Mouse (Mus musculus): Measurements from ENCODE around the gene Naip1.
"Not testable (repeated sequence)": the region's sequence is repeated elsewhere in the genome, so short reads cannot be mapped to it uniquely, and the experiment has no call there.

Naip1 gene

GRCm38 (mm10) chr13:100402930-100403637, 49.6 kb downstream of the Naip1 start:
- not testable (repeated sequence) for DNase-seq (ENCODE audit: low spot score in 2 of 2)

- DNase-seq (ENCODE audit: low spot score in 2 of 2) = peak in 1 of 2 experiments; percentile 2
Observed at GRCm38 (mm10) chr13:100391021-100391420, 61.6 kb downstream of the Naip1 start.

DNA sequence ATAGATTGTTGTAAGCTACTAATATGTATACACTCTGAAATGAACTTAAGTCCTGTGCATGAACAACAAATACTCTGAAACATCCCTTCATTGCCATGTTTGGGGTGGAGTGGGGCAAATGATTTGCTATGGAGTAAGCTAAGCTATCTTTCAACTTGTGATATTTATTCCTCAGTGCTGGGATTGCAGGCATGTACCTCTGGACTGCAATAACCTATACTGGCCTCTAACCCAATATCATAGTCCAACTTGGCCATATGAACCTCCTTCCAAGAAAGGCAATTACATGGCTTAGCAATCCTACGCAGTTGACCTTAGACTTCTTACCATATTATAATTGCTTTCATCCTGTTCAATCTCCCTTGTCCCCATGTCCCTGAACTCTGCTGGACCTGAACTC, 82.1 kb downstream of the Naip1 start:
- no peak for DNase-seq (ENCODE audit: low spot score in 2 of 2)

Data from natural killer cell, adult 2 months (primary cell).